Mouse (Mus musculus) kidney, embryonic 14.5 days (tissue): ENCODE results near the gene Ets1. TPM values are rescaled to one million over a fixed set of nuclear protein-coding genes. Genes with fewer than 3 reads are reported as not detected.

ENCODE experiments used
- ATAC-seq: fragments of 200-750 bp; cut with Nextera tagmentation; 2 replicates; pipeline ENCODE4 v1.8.0; 2017; ENCODE audit warnings: moderate number of reproducible peaks, mild to moderate bottlenecking, moderate TSS enrichment, moderate library complexity; ENCODE audit not compliant: low FRiP score, low TSS enrichment
- H3K27ac ChIP-seq: fragments of 300-500 bp; sonication (generic); 2 replicates; pipeline ENCODE4 v1.5.1; 2014; ENCODE audit warnings: low read depth, mild to moderate bottlenecking, low read length, moderate library complexity, mixed read lengths
- H3K27me3 ChIP-seq: fragments of 300-500 bp; sonication (generic); 2 replicates; pipeline ENCODE4 v1.6.1; 2014; ENCODE audit warnings: mild to moderate bottlenecking, low read length; ENCODE audit not compliant: control insufficient read depth, insufficient read depth
- H3K36me3 ChIP-seq: fragments of 300-500 bp; sonication (generic); 2 replicates; pipeline ENCODE4 v1.6.1; 2014; ENCODE audit warnings: low read length, mixed read lengths; ENCODE audit not compliant: control insufficient read depth, insufficient read depth
- H3K4me1 ChIP-seq: fragments of 300-500 bp; sonication (generic); 2 replicates; pipeline ENCODE4 v1.6.1; 2014; ENCODE audit warnings: low read length, mixed read lengths; ENCODE audit not compliant: control insufficient read depth, insufficient read depth
- H3K4me2 ChIP-seq: fragments of 300-500 bp; sonication (generic); replicated peaks from 2 replicates; pipeline ENCODE4 v1.6.1; 2014; ENCODE audit warnings: low read depth, mild to moderate bottlenecking, low read length
- H3K4me3 ChIP-seq: fragments of 300-500 bp; sonication (generic); 2 replicates; pipeline ENCODE4 v1.5.1; 2014; ENCODE audit warnings: mild to moderate bottlenecking, low read length
- H3K9ac ChIP-seq: fragments of 300-500 bp; sonication (generic); 2 replicates; pipeline ENCODE4 v1.6.1; 2014; ENCODE audit warnings: low read depth, mild to moderate bottlenecking, low read length, moderate library complexity
- H3K9me3 ChIP-seq: fragments of 300-500 bp; sonication (generic); 2 replicates; pipeline ENCODE4 v1.6.1; 2016; ENCODE audit warnings: low read length; ENCODE audit not compliant: control insufficient read depth
- WGBS: fragments of 180-500 bp; shearing (Covaris S2); extraction: QIAGEN DNeasy Blood & Tissue Kit; methylation state at CpG from one replicate; pipeline ENCODE4 v1.1.7; 2014; 5-methylcytosine and 5-hydroxymethylcytosine counted together
- polyA plus RNA-seq: library from polyadenylated mRNA; unstranded; fragments of >200 nt; fragmentation: Nextera tagmentation; extraction: Ambion mirVana; gene quantifications from 2 replicates; pipeline ENCODE4 v1.2.1, GENCODE M21; 2014

Ets1 gene
- polyA plus RNA-seq, 1 experiment from 2014 or later, result 58.0 TPM

- Histone ChIP-seq H3K27me3 (no peaks in the 10 kb centered on the region), H3K4me1 (peaks cover 38% of the 10 kb centered on the region), H3K9me3 (no peaks in the 10 kb centered on the region), H3K9ac (no peak overlapping the region), H3K4me2 (no peak overlapping the region), H3K27ac (no peak overlapping the region), H3K36me3 (no peaks in the 10 kb centered on the region; the same call in 1 of the 2 replicates), H3K4me3 (no peak overlapping the region)
- 82% methylated on average over 3 of the region's 3 CpGs for WGBS
- ATAC-seq, result no peak
These were observed 86.9 kb downstream of the Ets1 start for GRCm38 (mm10) chr9:32722969-32723368.

- Histone ChIP-seq H3K4me3 (no peak overlapping the region), H3K27me3 (no peaks in the 10 kb centered on the region), H3K36me3 (peaks cover 8% of the 10 kb centered on the region; the same call in 1 of the 2 replicates), H3K4me2 (no peak overlapping the region), H3K27ac (no peak overlapping the region), H3K9ac (no peak overlapping the region), H3K4me1 (peaks cover 30% of the 10 kb centered on the region), H3K9me3 (no peaks in the 10 kb centered on the region)
- WGBS, result 92% methylated on average over 7 of the region's 7 CpGs
- ATAC-seq, result no peak
These were observed 88.3 kb downstream of the Ets1 start for GRCm38 (mm10) chr9:32724131-32724825.

- Histone ChIP-seq H3K27me3 (no peaks in the 10 kb centered on the region), H3K9ac (no peak overlapping the region), H3K4me1 (peaks cover 16% of the 10 kb centered on the region), H3K9me3 (no peaks in the 10 kb centered on the region), H3K27ac (no peak overlapping the region), H3K4me3 (no peak overlapping the region), H3K36me3 (peaks cover 17% of the 10 kb centered on the region), H3K4me2 (no peak overlapping the region)
- WGBS, result 64% methylated on average over 4 of the region's 4 CpGs
- ATAC-seq, result no peak
These were observed 89.9 kb downstream of the Ets1 start for GRCm38 (mm10) chr9:32725902-32726301.

GRCm38 (mm10) chr9:32726595-32726994 is 90.6 kb downstream of the Ets1 start:
- H3K4me2 ChIP-seq, result no peak overlapping the region

GRCm38 (mm10) chr9:32727058-32727457 is 91.0 kb downstream of the Ets1 start:
- no peak overlapping the region; the same call in 1 of the 2 replicates for H3K27ac ChIP-seq
- no peak overlapping the region for H3K4me2 ChIP-seq
- H3K27me3 ChIP-seq, result no peaks in the 10 kb centered on the region
- peaks cover 14% of the 10 kb centered on the region; the same call in 1 of the 2 replicates for H3K4me1 ChIP-seq
- peaks cover 17% of the 10 kb centered on the region for H3K36me3 ChIP-seq
- no peak for ATAC-seq
- 93% methylated on average over 2 of the region's 2 CpGs for WGBS
- no peak overlapping the region for H3K4me3 ChIP-seq
- H3K9ac ChIP-seq, result no peak overlapping the region
- no peaks in the 10 kb centered on the region for H3K9me3 ChIP-seq

More at GRCm38 (mm10) chr9:32726595-32726994, 90.6 kb downstream of the Ets1 start:
- Histone ChIP-seq H3K4me1 (peaks cover 15% of the 10 kb centered on the region; the same call in 1 of the 2 replicates), H3K27ac (no peak overlapping the region; the same call in 1 of the 2 replicates), H3K4me3 (no peak overlapping the region), H3K9ac (no peak overlapping the region), H3K36me3 (peaks cover 17% of the 10 kb centered on the region), H3K27me3 (no peaks in the 10 kb centered on the region), H3K9me3 (no peaks in the 10 kb centered on the region)
- no peak for ATAC-seq
- 76% methylated on average over 4 of the region's 4 CpGs for WGBS

- WGBS, result 92% methylated on average over 7 of the region's 7 CpGs
- Histone ChIP-seq H3K4me1 (0 out of 2 replicates have a peak, but pooled peaks cover 7% of the 10 kb centered on the region), H3K36me3 (peaks cover 28% of the 10 kb centered on the region), H3K27me3 (no peaks in the 10 kb centered on the region), H3K4me2 (no peak overlapping the region), H3K4me3 (no peak overlapping the region), H3K9ac (no peak overlapping the region), H3K27ac (no peak overlapping the region), H3K9me3 (no peaks in the 10 kb centered on the region)
- no peak for ATAC-seq
These were observed 92.3 kb downstream of the Ets1 start for GRCm38 (mm10) chr9:32728306-32728705.

- Histone ChIP-seq H3K27me3 (no peaks in the 10 kb centered on the region), H3K4me1 (0 out of 2 replicates have a peak, but pooled peaks cover 7% of the 10 kb centered on the region), H3K36me3 (peaks cover 33% of the 10 kb centered on the region), H3K9me3 (no peaks in the 10 kb centered on the region), H3K4me2 (no peak overlapping the region), H3K9ac (no peak overlapping the region), H3K27ac (no peak overlapping the region), H3K4me3 (no peak overlapping the region)
- ATAC-seq, result no peak
- 83% methylated on average over 4 of the region's 4 CpGs for WGBS
These were observed 92.8 kb downstream of the Ets1 start for GRCm38 (mm10) chr9:32728806-32729205.

GRCm38 (mm10) chr9:32729207-32729606 is 93.2 kb downstream of the Ets1 start:
- Histone ChIP-seq H3K9me3 (no peaks in the 10 kb centered on the region), H3K9ac (no peak overlapping the region), H3K27me3 (no peaks in the 10 kb centered on the region), H3K4me1 (0 out of 2 replicates have a peak, but pooled peaks cover 7% of the 10 kb centered on the region), H3K27ac (no peak overlapping the region), H3K4me2 (no peak overlapping the region), H3K4me3 (no peak overlapping the region), H3K36me3 (peaks cover 37% of the 10 kb centered on the region)
- ATAC-seq, result no peak
- WGBS, result 76% methylated on average over 4 of the region's 4 CpGs

GRCm38 (mm10) chr9:32730001-32730655 is 94.1 kb downstream of the Ets1 start:
- Histone ChIP-seq H3K4me1 (0 out of 2 replicates have a peak, but pooled peaks cover 7% of the 10 kb centered on the region), H3K4me2 (no peak overlapping the region), H3K4me3 (no peak overlapping the region), H3K9ac (no peak overlapping the region), H3K9me3 (no peaks in the 10 kb centered on the region), H3K27me3 (no peaks in the 10 kb centered on the region), H3K36me3 (peaks cover 46% of the 10 kb centered on the region), H3K27ac (no peak overlapping the region)
- no peak for ATAC-seq
- 86% methylated on average over 9 of the region's 9 CpGs for WGBS
